Mouse (Mus musculus): ENCODE results near the gene Vat1.

- TF ChIP-seq POLR2A (IDR thresholded peaks at IDR 0.05; ENCODE audit: insufficient read length, low read depth) (peak; percentile 88), USF1 (IDR thresholded peaks at IDR 0.05; ENCODE audit: low read depth) (no peak), TCF12 (IDR thresholded peaks at IDR 0.05; ENCODE audit: insufficient read depth, poor library complexity, severe bottlenecking) (no peak), MAX (IDR thresholded peaks at IDR 0.05; ENCODE audit: low read depth) (no peak), MYOG (IDR thresholded peaks at IDR 0.05; ENCODE audit: control insufficient read depth in 1 of 3, insufficient read depth in 1 of 3, insufficient read length in 2 of 3, low read depth in 2 of 3) (peak in 1 of 3 experiments; percentile 10), E2F4 (IDR thresholded peaks at IDR 0.05; ENCODE audit: insufficient read depth) (peak; percentile 60), REST (IDR thresholded peaks at IDR 0.05; ENCODE audit: insufficient read depth, insufficient read length) (no peak)
Observed at GRCm38 (mm10) chr11:101417101-101417855, 48.8 kb downstream of the Vat1 start, which contains the start of gene Aarsd1.

All from myocyte (in vitro differentiated cells).